Mouse (Mus musculus) subcutaneous adipose tissue, adult 2 months (tissue): ENCODE measurements around the gene Klk1b5. TPM values are rescaled to one million over a fixed set of nuclear protein-coding genes. Genes with fewer than 3 reads are reported as not detected.

Source experiments
- polyA plus RNA-seq: library from polyadenylated mRNA; depleted of rRNA; stranded (reverse); fragments of >200 nt; gene quantifications from 2 replicates; pipeline ENCODE4 v1.2.3, GENCODE M21; 2012; ENCODE audit warnings: low replicate concordance; rRNA removed

The Klk1b5 gene
- not detected in 2 replicates for polyA plus RNA-seq

DNA sequence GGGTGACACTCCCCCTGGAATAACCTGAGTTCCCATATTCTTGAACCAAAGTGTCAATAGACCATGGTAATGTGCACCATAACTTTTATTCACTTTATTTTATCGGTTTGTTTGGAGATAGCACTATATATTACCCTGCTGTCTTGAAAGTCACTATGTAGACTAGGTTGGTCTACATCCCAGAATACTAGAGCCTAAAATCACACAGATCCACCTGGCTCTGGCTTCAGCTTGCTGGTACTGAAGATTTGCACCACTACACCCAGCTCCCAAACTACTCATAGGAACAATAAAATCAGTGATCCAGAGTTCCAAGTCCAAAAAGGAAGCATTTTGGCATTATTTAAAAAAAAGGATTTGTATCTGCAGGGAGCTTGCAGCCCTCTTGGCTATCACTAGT, at the start of gene Klk1b5:
Gene Klk1b5, plus strand, starts transcription at position 301 of the 400 bp plus-strand sequence.

DNA sequence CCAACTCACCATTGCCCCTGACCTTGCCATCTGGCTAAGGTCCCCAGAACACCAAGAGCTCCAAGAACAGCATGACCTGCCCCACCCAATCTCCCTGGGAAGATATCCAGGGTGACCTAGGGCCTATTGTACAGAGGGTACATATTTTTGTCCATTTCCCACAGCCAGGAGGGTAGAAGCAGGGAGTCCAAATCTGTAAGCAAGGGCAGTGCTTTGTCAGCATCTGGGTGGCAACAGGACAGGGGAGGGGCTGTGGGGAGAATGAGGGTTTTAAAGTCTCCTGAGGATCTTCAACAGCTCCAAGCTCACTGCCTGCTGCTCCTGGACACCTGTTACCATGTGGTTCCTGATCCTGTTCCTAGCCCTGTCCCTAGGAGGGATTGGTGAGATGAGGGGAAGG, 27.8 kb upstream of the Klk1b5 start, which contains the start of gene Klk1b24:
Gene Klk1b24, plus strand, starts transcription at position 301 of the 400 bp plus-strand sequence.

DNA sequence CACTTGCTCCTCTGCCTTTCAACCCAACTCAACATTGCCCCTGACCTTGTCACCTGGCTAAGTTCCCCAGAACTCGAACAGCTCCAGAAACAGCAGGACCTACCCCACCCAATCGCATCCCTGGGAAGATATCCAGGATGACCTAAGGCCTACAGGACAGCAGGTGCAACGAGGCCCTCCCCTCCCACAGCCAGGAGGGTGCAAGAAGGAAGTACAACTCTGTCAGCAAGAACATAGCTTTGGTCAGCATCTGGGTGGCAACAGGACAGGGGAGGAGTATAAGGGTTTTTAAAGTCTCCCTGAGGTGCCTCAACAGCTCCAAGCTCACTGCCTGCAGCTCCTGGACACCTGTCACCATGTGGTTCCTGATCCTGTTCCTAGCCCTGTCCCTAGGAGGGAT, 17.9 kb upstream of the Klk1b5 start, which contains the start of gene Klk1b3:
Gene Klk1b3, plus strand, starts transcription at position 301 of the 400 bp plus-strand sequence.

DNA sequence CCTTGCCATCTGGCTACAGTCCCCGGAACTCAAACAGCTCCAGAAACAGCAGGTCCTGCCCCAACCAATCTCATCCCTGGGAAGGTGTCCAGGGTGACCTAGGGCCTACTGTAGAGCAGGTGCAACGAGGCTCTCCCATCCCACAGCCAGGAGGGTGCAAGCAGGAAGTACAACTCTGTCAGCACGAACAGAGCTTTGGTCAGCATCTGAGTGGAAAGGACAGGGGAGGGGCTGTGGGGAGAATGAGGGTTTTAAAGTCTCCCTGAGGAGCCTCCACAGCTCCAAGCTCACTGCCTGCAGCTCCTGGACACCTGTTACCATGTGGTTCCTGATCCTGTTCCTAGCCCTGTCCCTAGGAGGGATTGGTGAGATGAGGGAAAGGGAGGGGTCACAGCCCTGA, 8.6 kb upstream of the Klk1b5 start, which contains the start of gene Klk1b4:
Gene Klk1b4, plus strand, starts transcription at position 301 of the 400 bp plus-strand sequence.

DNA sequence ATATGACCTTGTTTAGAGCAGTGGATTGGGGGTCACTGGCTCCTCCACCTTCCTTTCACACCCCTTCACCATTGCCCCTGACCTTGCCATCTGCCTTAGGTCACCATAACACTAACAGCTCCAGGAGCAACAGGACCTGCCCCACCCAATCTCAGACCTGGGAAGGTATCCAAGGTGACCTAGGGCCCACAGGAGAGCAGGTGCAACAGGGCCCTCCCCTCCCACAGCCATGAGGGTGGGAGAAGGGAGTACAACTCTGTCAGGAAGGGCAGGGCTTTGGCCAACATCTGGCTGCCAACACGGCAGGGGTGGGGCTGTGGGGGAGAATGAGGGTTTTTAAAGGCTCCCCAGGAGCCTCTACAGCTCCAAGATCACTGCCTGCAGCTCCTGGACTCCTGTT, 9.3 kb downstream of the Klk1b5 start, which contains the start of gene Klk1:
Gene Klk1, plus strand, starts transcription at position 285 of the 400 bp plus-strand sequence.

DNA sequence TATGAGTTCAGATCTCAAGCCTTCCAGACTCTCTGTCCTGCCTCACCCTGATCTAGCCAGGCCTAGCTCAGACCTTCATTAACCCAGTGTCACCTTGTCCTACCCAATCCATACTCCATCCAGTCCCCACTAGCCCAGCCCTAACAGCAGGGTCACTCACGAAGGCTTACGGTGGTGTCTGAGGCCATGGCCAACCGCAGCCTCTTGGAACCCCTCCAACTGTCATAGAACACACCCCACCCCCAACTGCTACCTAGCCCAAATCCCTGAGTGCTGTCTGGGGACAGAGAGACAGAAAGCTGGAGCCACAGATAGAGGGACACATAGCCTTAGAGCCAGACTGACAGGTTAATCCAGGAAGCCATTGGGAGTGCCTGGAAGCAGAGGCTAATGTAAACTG, 20.2 kb downstream of the Klk1b5 start, which contains the start of gene Gm36864:
Gene Gm36864, plus strand, starts transcription at position 269 of the 400 bp plus-strand sequence.

DNA sequence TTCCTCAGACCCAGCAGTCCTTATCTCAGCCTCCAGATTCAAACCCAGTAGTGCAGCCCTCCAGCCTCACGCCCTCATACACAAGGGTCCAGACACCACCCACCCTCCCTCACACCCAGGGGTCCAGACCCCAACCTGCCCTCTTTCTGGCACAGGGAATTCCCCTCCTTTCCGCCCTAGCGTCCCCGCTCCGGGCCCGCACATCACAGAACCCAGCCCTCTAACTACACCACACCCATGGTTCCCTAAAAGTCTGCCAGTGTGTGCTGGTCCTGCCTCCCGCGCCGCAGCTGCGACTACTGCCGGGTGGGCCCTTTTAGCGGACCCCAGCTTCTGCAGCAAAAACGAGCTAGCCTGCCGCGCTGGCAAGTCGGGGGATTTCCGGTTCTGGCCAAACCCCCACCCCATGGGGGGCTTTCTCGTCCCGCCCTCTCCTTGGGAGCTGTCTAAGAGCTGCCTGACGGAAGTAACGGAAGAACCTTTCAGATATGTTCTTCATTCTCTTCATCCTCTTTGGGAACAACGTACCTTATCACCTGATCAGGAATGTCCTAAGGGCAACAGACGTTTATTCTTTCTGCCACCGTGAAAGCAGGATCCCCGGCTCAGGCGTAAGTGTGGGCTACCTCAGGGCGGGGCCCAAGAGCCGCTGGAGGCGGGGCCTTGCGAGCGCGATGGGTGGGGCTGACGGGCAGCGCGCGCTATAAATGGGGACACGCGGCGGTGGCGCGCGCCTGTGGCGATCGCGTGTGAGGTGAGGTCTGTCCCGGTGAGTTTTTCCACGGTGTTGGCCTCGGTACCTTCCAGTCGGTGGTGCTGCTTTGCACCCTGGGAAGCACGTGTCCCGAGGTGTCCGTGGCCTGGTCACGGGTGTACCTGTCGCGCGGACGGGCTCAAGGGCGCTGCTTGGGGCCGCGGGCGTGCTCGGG, 30.6 kb downstream of the Klk1b5 start, which contains the start of the genes 1700028J19Rik and 2410002F23Rik:
Gene 1700028J19Rik, minus strand, starts transcription at position 641 of the 929 bp plus-strand sequence.
Gene 2410002F23Rik, plus strand, starts transcription at position 668 of the 929 bp plus-strand sequence.

DNA sequence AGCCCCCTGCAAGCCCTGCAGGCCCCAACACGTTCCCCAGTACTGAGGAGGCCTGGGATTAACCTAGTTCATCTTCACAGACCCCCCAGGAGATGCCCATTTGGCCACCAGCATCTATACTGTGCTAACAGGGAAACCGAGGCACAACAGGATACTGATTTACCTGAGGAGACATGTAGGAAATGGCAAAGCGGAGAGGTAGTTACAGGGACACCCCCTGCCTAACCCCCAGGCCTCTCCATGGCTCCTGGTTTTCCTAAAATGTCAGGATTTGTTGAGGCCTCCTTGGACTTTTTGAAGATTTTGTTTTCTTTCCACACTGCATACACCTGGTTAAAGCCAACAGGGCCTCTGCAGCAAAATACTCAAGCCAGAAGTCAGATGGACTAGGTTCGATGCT, 41.5 kb downstream of the Klk1b5 start, which contains the start of gene Acp4:
Gene Acp4, minus strand, starts transcription at position 101 of the 400 bp plus-strand sequence.

DNA sequence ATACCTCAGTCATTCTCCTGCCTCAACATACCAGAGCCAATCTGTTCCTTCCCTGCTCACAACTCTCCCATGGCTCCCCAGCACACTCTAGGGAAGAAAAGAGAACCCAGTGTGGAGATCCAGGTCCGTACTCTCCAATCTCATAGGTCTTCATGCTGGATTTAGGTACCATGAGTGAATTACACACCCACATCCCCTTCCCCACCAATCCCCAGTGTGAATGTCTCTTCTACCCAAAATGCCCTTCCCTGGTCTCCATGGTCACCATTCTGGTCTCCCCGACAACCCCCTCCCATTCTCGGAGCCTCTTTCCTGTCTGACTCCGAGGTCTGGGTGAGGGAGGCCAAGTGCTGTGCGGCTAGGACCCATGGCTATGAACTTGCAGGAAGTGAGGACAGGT, 45.4 kb downstream of the Klk1b5 start, which contains the start of gene Gm15517:
Gene Gm15517, plus strand, starts transcription at position 301 of the 400 bp plus-strand sequence.

Other genes starting within 250 kb of the Klk1b5 start
- gene Klk1b1, start 249.2 kb upstream of the Klk1b5 start, polyA plus RNA-seq: not detected in 2 replicates
- gene Klk1b9, start 239.9 kb upstream of the Klk1b5 start, polyA plus RNA-seq: not detected in 2 replicates
- not detected in 2 replicates for gene Klk1b11, start 220.1 kb upstream of the Klk1b5 start, polyA plus RNA-seq
- gene Klk1b26, start 203.8 kb upstream of the Klk1b5 start, polyA plus RNA-seq: not detected in 2 replicates
- 0.19 and 0.28 TPM in 2 replicates for gene Klk1b27, start 163.7 kb upstream of the Klk1b5 start, polyA plus RNA-seq
- not detected in 2 replicates for gene Klk1b21, start 113.6 kb upstream of the Klk1b5 start, polyA plus RNA-seq
- not detected in 2 replicates for gene Klk1b22, start 103.3 kb upstream of the Klk1b5 start, polyA plus RNA-seq
- gene Klk1b16, start 79.2 kb upstream of the Klk1b5 start, polyA plus RNA-seq: not detected in 2 replicates
- gene Klk1b24, start 27.7 kb upstream of the Klk1b5 start, polyA plus RNA-seq: not detected in 2 replicates
- not detected in 2 replicates for gene Klk1b3, start 17.8 kb upstream of the Klk1b5 start, polyA plus RNA-seq
- gene Klk1b4, start 8.5 kb upstream of the Klk1b5 start, polyA plus RNA-seq: not detected in 2 replicates
- gene Klk1, start 9.4 kb downstream of the Klk1b5 start, polyA plus RNA-seq: 0.50 and 2.1 TPM in 2 replicates
- gene Gm36864, start 20.2 kb downstream of the Klk1b5 start, polyA plus RNA-seq: not detected in 2 replicates
- 1.2 and 1.4 TPM in 2 replicates for gene 1700028J19Rik, start 30.8 kb downstream of the Klk1b5 start, polyA plus RNA-seq
- gene 2410002F23Rik, start 30.8 kb downstream of the Klk1b5 start, polyA plus RNA-seq: 57.6 and 167 TPM in 2 replicates
- not detected in 2 replicates for gene Acp4, start 41.4 kb downstream of the Klk1b5 start, polyA plus RNA-seq
- 1.4 TPM in 1 of 2 replicates, not detected in the other for gene Gm15517, start 45.5 kb downstream of the Klk1b5 start, polyA plus RNA-seq
- 5.1 and 8.4 TPM in 2 replicates for gene Clec11a, start 91.0 kb downstream of the Klk1b5 start, polyA plus RNA-seq
- gene Shank1, start 94.3 kb downstream of the Klk1b5 start, polyA plus RNA-seq: 0.39 and 2.3 TPM in 2 replicates
- 4.7 and 5.8 TPM in 2 replicates for gene Syt3, start 168.2 kb downstream of the Klk1b5 start, polyA plus RNA-seq
- 0.24 and 1.2 TPM in 2 replicates for gene 1700008O03Rik, start 169.9 kb downstream of the Klk1b5 start, polyA plus RNA-seq
- 0.97 and 19.6 TPM in 2 replicates for gene Lrrc4b, start 213.1 kb downstream of the Klk1b5 start, polyA plus RNA-seq
- 1.6 TPM in 1 of 2 replicates, not detected in the other for gene Aspdh, start 249.4 kb downstream of the Klk1b5 start, polyA plus RNA-seq